Mouse (Mus musculus) testis, adult 2 months (tissue): ENCODE results near the gene S100z. TPM values are rescaled to one million over a fixed set of nuclear protein-coding genes. Genes with fewer than 3 reads are reported as not detected.

Experiments
- H3K27ac ChIP-seq: fragments of 200-500 bp; 2 replicates; pipeline ENCODE4 v1.5.1; 2012; ENCODE audit warnings: low read depth, low read length; ENCODE audit not compliant: control insufficient read depth, insufficient read depth
- H3K27me3 ChIP-seq: fragments of 200-500 bp; 2 replicates; pipeline ENCODE4 v1.6.1; 2012; ENCODE audit warnings: mild to moderate bottlenecking, low read length, moderate library complexity; ENCODE audit not compliant: control insufficient read depth, insufficient read depth
- H3K36me3 ChIP-seq: fragments of 200-500 bp; 2 replicates; pipeline ENCODE4 v1.6.1; 2012; ENCODE audit warnings: mild to moderate bottlenecking, low read length; ENCODE audit not compliant: control insufficient read depth, insufficient read depth
- H3K4me1 ChIP-seq: fragments of 200-500 bp; 2 replicates; pipeline ENCODE4 v1.6.1; 2012; ENCODE audit warnings: low read length; ENCODE audit not compliant: control insufficient read depth, insufficient read depth
- H3K4me3 ChIP-seq: fragments of 200-500 bp; 2 replicates; pipeline ENCODE4 v1.5.1; 2012; ENCODE audit warnings: low read depth, mild to moderate bottlenecking, low read length, moderate library complexity, mixed read lengths; ENCODE audit not compliant: control insufficient read depth
- CTCF ChIP-seq: fragments of 200-500 bp; IDR thresholded peaks from 2 replicates; pipeline ENCODE4 v1.5.1; 2012; ENCODE audit warnings: low read depth, mild to moderate bottlenecking, inconsistent platforms, low read length, moderate library complexity; ENCODE audit not compliant: control insufficient read depth, insufficient read depth, insufficient replicate concordance
- POLR2A ChIP-seq: fragments of 200-500 bp; IDR thresholded peaks from 2 replicates; pipeline ENCODE4 v1.6.1; 2012; ENCODE audit warnings: low read depth, mild to moderate bottlenecking, inconsistent platforms, low read length, moderate library complexity; ENCODE audit not compliant: control insufficient read depth
- polyA plus RNA-seq: library from polyadenylated mRNA; depleted of rRNA; stranded (reverse); fragments of >200 nt; gene quantifications from 2 replicates; pipeline ENCODE4 v1.2.3, GENCODE M21; 2012; rRNA removed

Gene S100z
- 0.42 and 0.85 TPM in 2 replicates for polyA plus RNA-seq

DNA sequence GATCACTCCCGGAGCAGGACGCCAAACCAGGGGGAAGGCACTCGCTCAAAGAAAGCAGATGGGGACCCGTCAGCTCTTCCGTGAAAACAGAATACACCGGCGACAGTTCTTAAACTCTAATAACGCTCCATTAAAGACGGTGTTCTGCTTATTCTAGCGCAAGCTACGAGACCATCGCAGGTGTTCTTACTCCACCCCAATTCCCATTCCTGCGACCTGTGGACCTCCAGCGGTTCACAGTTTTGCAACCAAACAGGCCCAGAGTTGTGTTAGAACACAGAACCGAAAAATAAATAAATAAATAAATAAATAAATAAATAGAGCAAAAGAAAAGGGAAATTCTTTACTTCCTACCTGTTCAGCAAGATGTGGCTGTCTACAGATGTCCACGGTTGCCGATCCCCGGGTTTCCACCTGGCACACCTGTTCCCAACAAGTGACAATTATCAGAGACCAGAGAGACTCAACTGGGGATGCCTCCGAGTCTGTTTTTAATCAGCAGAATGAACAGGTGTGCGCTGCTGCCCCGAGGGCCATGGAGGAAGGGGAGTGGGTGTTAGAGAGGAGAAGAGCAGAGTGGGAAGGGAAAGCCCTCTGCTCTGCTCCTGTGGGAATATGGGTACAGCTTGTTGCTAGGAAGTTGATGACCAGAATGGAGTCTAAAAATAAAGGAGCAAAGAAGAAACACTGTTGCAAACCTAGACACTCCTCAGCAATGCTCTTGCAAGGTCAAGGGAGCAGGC, at the start of gene S100z:
TSS of gene S100z (minus strand) at position 51 of the 743 bp plus-strand sequence.
- Histone ChIP-seq H3K27me3 (no peaks in the 10 kb centered on the region), H3K4me3 (no peak within 1 kb of the TSS), H3K4me1 (peaks cover 2% of the 10 kb centered on the region; the same call in 1 of the 2 replicates), H3K27ac (no peak within 1 kb of the TSS), H3K36me3 (no peaks in the 10 kb centered on the region)
- no peak for TF ChIP-seq CTCF
- no peak for TF ChIP-seq POLR2A

DNA sequence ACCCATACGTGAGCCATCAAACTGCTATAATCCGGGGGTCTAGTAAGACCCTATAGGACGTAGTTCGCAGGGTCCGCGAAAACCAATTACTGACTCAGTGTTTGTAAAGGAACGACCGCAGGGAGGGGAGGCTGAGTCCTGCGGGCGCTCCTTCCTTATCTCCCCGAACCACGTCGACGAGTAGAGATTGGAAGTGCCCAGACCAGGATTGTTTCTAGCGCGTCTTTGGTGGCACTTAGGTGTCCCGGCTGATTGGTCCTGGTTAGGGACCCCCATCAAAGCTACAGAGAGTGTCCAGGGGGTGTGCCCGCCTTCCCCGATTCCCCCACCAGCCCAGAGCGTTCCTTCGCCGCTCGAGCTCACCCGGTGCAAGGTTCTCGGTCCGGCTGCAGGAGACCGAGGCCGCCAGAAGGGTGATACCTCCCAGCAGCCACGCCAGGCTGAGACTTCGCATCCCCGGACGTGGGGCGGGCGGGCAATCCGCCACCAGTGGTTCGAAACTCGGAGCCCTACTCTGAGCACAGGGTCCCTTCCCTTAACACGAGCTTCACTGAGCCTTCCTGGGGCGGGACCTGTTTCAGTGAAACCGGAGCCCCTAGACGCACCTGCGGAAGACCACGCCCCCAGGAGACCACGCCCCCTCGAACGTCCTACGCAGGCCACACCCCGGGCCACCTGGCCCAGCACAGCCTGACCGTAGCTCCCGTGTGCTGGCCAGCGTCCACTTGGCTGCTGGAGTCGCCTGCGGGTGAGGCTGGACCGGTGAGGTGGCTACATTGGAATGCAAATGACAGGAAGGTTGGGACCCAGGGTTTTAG, 46.4 kb upstream of the S100z start, which contains the start of gene F2rl1:
TSS of gene F2rl1 (minus strand) at position 554 of the 818 bp plus-strand sequence.
- TF ChIP-seq POLR2A (no peak), CTCF (no peak)
- Histone ChIP-seq H3K27me3 (no peaks in the 10 kb centered on the region; the same call in 1 of the 2 replicates), H3K27ac (no peak within 1 kb of the TSS)

DNA sequence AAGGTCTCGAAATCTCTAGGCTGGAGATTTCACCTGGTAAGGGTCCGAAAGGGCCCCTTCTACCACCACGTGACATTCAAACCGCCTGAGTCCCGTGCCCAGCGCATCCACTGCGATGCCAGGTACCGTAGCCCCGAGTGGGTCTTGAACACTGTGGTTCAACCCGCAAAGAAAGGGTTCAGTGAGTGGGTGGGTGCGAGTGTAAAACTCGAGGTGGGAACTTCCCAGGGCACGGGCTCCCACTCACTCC, 45.8 kb upstream of the S100z start:
- peaks cover 16% of the 10 kb centered on the region for H3K4me1 ChIP-seq
- no peaks in the 10 kb centered on the region; the same call in 1 of the 2 replicates for H3K27me3 ChIP-seq
- H3K4me3 ChIP-seq, result peak overlapping the region; percentile 60
- H3K27ac ChIP-seq, result no peak overlapping the region
- no peaks in the 10 kb centered on the region for H3K36me3 ChIP-seq
- TF ChIP-seq CTCF, result no peak
- TF ChIP-seq POLR2A, result no peak

More for the DNA sequence above, 46.4 kb upstream of the S100z start, which contains the start of gene F2rl1:
- Histone ChIP-seq H3K4me3 (peak within 1 kb of the TSS; percentile 60), H3K4me1 (peaks cover 16% of the 10 kb centered on the region), H3K36me3 (no peaks in the 10 kb centered on the region)

DNA sequence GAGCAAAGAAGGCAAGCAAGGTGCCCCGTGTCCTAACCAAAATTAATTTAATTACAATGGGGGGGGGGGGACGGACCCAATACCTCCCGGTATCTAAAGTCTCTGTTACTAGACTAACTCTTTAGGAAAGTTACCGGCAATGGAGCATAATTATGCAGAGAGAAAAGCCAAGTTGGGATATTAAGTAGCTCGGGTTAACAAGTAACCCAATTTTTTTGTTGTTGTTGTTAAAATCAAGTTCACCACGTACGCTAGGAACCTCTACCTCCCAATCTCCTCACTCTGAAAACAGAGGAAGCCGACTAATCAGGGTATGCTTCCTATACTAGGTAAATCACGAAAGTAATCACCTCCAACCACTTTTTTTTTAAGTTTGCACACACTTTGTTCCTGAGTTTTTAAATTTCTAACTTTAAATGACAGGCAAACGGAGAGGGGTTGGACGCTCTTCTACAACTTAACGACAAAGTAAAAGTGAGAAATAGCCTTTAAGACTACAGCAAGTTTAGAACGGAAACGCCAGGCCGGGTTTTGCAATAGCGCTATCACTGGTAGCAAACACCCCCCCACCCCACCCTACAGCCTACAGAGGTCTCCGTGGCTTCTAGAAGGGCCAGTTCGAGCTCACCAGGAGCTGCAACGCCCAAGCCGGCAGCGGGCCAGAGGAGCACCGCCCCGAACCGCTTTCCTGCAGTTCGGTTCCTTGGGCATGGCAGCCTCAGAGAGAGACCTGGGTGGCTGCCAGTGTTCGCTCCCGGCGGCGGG, 45.3 kb upstream of the S100z start:
- no peaks in the 10 kb centered on the region; the same call in 1 of the 2 replicates for H3K27me3 ChIP-seq
- H3K36me3 ChIP-seq, result no peaks in the 10 kb centered on the region
- peaks cover 16% of the 10 kb centered on the region for H3K4me1 ChIP-seq
- no peak overlapping the region for H3K27ac ChIP-seq
- peak overlapping the region; percentile 60 for H3K4me3 ChIP-seq
- TF ChIP-seq POLR2A, result no peak
- TF ChIP-seq CTCF, result no peak

DNA sequence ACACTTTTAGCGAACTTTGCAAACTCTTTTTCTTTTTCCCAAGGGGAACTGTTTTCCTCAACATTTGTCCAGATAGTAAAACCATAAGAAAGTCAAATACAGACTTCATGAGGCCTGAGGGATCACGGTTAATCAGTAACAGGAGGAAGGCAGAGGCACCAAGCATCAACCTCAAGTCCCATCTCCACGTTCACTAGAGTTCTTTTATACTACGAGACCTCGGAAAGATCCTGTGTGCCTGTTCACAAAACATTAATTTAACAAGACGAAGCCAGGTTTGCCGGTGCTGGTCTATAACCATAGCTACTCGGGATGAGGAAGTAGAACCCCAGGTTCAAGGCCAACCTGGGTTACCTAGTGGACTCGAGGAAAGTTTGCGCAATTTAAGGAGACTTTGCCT, 43.7 kb upstream of the S100z start:
- H3K4me3 ChIP-seq, result no peak overlapping the region
- H3K4me1 ChIP-seq, result peaks cover 16% of the 10 kb centered on the region
- H3K27ac ChIP-seq, result no peak overlapping the region
- TF ChIP-seq CTCF, result no peak
- TF ChIP-seq POLR2A, result no peak
- H3K36me3 ChIP-seq, result no peaks in the 10 kb centered on the region
- H3K27me3 ChIP-seq, result no peaks in the 10 kb centered on the region; the same call in 1 of the 2 replicates

DNA sequence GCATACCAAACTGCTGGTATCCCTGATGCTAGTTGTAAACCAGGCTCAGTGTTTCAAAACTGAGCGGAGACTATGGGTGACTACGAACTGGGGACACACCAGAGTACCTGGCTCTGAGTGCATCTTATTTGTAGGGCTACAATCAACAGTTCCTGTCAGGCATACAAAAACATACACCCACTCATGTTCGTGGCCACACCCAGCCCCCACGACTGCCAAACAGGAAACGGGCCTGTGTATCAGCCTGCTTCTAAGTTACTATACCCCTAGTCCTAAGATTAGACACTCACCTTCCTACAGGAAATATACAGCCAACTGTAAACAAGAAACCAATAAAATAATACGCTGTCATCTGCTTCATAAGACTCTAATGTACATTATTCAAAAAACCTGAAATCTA, 42.5 kb upstream of the S100z start:
- Histone ChIP-seq H3K4me3 (no peak overlapping the region), H3K36me3 (no peaks in the 10 kb centered on the region), H3K4me1 (peaks cover 16% of the 10 kb centered on the region), H3K27me3 (no peaks in the 10 kb centered on the region; the same call in 1 of the 2 replicates), H3K27ac (no peak overlapping the region)
- TF ChIP-seq POLR2A (no peak), CTCF (no peak)

DNA sequence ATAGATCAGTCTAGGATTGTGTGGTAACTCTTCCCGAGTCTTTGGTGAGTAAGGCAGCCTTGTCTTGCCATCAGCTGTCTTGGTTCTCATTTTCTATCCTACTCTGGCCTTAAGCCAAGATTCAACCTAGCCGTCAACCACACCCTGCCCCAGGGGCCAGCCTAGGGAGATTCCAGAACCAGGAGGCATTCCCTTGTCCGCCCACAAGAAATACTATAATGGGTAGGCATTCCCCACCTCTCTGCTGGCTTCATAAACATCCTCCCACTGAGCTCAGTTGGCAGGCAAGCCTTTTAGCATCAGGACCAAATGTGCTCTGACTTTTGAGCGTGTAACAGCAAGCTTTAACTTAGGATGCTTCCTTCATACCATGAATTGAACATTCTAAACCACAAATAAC, 36.2 kb upstream of the S100z start:
- Histone ChIP-seq H3K4me1 (no peaks in the 10 kb centered on the region), H3K27ac (no peak overlapping the region), H3K27me3 (no peaks in the 10 kb centered on the region), H3K36me3 (no peaks in the 10 kb centered on the region), H3K4me3 (no peak overlapping the region)
- no peak for TF ChIP-seq POLR2A
- TF ChIP-seq CTCF, result no peak
